Mouse (Mus musculus) lung, adult 2 months (tissue): ENCODE results near the gene Ak7. TPM values are rescaled to one million over a fixed set of nuclear protein-coding genes. Genes with fewer than 3 reads are reported as not detected.

ENCODE experiments used
- DNase-seq: peaks from one replicate; pipeline ENCODE4 v3.0.0; 2022
- H3K4me1 ChIP-seq: fragments of 200-500 bp; 2 replicates; pipeline ENCODE4 v1.6.1; 2011; ENCODE audit warnings: low read length; ENCODE audit not compliant: control insufficient read depth, insufficient read depth
- H3K4me3 ChIP-seq: fragments of 200-500 bp; replicated peaks from 2 replicates; pipeline ENCODE3; 2011; ENCODE audit warnings: low read depth, mild to moderate bottlenecking, control low read depth, low read length; ENCODE audit errors: extremely low read depth
- CTCF ChIP-seq: fragments of 200-500 bp; IDR thresholded peaks from 2 replicates; pipeline ENCODE4 v1.5.1; 2011; ENCODE audit warnings: mild to moderate bottlenecking, low read length, control low read depth; ENCODE audit not compliant: insufficient read depth
- POLR2A ChIP-seq: fragments of 200-500 bp; IDR thresholded peaks from 2 replicates; pipeline ENCODE4 v1.6.1; 2011; ENCODE audit warnings: low read depth, mild to moderate bottlenecking, control low read depth, low read length, borderline replicate concordance; ENCODE audit errors: extremely low read depth
- WGBS: fragments of 180-500 bp; shearing (Covaris S2); methylation state at CpG from one replicate; pipeline ENCODE4 v1.1.7; 2018; 5-methylcytosine and 5-hydroxymethylcytosine counted together
- polyA plus RNA-seq: library from polyadenylated mRNA; depleted of rRNA; stranded (reverse); fragments of >200 nt; gene quantifications from 2 replicates; pipeline ENCODE4 v1.2.3, GENCODE M21; 2012; rRNA removed

The Ak7 gene
- polyA plus RNA-seq, 1 experiment, result 7.1 TPM

- TF ChIP-seq POLR2A, result no peak
- TF ChIP-seq CTCF, result no peak
- H3K4me1 ChIP-seq, result peaks cover 3% of the 10 kb centered on the region
- H3K4me3 ChIP-seq, result no peak overlapping the region
- no peak for DNase-seq
- 66% methylated on average over 7 of the region's 7 CpGs for WGBS
These were observed 101.6 kb downstream of the Ak7 start for GRCm38 (mm10) chr12:105807416-105807815.

DNA sequence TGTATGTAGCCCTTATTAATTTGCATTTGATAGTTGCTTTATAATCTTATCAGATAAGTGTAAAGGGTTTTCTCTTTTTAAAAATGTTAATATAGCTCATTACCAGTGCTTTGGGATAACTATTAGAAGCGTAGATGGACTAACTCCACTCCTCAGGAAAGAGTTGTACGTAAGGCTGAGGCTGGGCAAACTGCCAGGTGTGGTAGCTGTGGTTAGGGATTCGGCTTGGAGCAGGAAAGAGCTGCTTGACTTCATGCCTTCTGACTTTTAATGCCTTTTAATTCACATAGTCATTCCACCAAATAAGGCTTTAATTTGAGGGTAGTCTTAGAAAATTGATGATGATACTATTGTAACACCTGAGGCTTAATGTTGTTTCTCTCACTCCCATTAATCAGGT, 103.2 kb downstream of the Ak7 start:
- TF ChIP-seq CTCF (no peak), POLR2A (no peak)
- no peak for DNase-seq
- no peak overlapping the region for H3K4me3 ChIP-seq
- WGBS, result 36% methylated on average over 3 of the region's 3 CpGs
- peaks cover 3% of the 10 kb centered on the region for H3K4me1 ChIP-seq

- no peak for TF ChIP-seq CTCF
- no peak for TF ChIP-seq POLR2A
- WGBS, result 59% methylated on average over 6 of the region's 6 CpGs
- Histone ChIP-seq H3K4me1 (peaks cover 3% of the 10 kb centered on the region), H3K4me3 (no peak overlapping the region)
- no peak for DNase-seq
These were observed 104.8 kb downstream of the Ak7 start for GRCm38 (mm10) chr12:105810608-105811007.

DNA sequence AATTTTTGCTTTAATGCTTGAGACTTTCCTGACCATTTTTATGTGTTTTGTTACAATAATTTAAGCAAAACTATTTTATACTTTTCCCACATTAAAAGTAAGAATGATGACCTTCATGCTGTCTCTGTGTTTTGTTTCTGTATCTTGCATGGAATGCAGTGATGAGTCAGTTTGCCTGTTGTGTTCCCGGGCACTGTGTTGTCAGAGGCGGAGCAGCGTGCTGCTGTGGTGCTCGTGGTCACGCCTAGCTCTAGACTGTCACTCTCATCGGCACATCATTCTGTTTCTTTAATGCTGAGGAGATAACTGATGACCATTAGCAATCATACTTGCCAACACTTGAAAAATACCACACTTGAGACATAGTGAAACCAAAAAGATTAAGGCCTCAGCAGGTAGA, 108.2 kb downstream of the Ak7 start:
- peaks cover 3% of the 10 kb centered on the region for H3K4me1 ChIP-seq
- 84% methylated on average over 6 of the region's 6 CpGs for WGBS
- DNase-seq, result no peak
- TF ChIP-seq POLR2A (no peak), CTCF (no peak)
- no peak overlapping the region for H3K4me3 ChIP-seq

GRCm38 (mm10) chr12:105823472-105823871, 117.7 kb downstream of the Ak7 start:
- TF ChIP-seq CTCF, result no peak
- no peak for TF ChIP-seq POLR2A
- no peaks in the 10 kb centered on the region for H3K4me1 ChIP-seq
- 76% methylated on average over 4 of the region's 4 CpGs for WGBS
- no peak overlapping the region for H3K4me3 ChIP-seq
- DNase-seq, result no peak

DNA sequence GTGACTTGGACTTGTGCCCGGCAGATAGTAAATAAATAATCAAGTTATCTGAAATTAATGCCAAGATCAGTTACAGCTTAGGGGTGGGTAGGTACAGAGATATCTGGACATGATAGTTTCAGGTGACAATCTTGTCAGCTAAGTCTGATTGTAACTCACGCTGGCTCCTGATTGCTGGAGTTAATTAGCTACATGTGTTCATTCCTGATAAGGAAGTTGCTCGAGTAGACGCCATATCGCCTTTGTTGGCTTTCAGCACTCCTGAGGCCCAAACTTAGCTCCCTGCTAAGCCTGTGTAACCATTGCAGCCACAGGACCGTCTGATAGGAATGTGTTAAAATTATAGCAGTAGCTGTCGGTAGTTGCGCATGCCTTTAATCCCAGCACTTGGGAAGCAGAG, 119.0 kb downstream of the Ak7 start:
- DNase-seq, result no peak
- no peak for TF ChIP-seq CTCF
- H3K4me1 ChIP-seq, result no peaks in the 10 kb centered on the region
- no peak overlapping the region for H3K4me3 ChIP-seq
- WGBS, result 81% methylated on average over 8 of the region's 8 CpGs

GRCm38 (mm10) chr12:105825266-105825665, 119.5 kb downstream of the Ak7 start:
- Histone ChIP-seq H3K4me1 (no peaks in the 10 kb centered on the region), H3K4me3 (no peak overlapping the region)
- no peak for TF ChIP-seq POLR2A
- TF ChIP-seq CTCF, result no peak
- WGBS, result 95% methylated on average over 4 of the region's 4 CpGs
- DNase-seq, result no peak

Other genes with a start within 250 kb of the Ak7 start
- 3.7 and 4.8 TPM in 2 replicates for gene Bdkrb2, start 142.8 kb upstream of the Ak7 start, polyA plus RNA-seq
- gene Bdkrb1, start 102.9 kb upstream of the Ak7 start, polyA plus RNA-seq, result 2.9 and 6.0 TPM in 2 replicates
- 7.3 and 10.9 TPM in 2 replicates for gene Gskip, start 21.1 kb upstream of the Ak7 start, polyA plus RNA-seq
- 11.1 and 12.6 TPM in 2 replicates for gene Atg2b, start 20.8 kb upstream of the Ak7 start, polyA plus RNA-seq
- gene Papola, start 78.7 kb downstream of the Ak7 start, polyA plus RNA-seq, result 40.4 and 51.8 TPM in 2 replicates